Mouse (Mus musculus): ENCODE measurements around the gene Camk1g.

DNA sequence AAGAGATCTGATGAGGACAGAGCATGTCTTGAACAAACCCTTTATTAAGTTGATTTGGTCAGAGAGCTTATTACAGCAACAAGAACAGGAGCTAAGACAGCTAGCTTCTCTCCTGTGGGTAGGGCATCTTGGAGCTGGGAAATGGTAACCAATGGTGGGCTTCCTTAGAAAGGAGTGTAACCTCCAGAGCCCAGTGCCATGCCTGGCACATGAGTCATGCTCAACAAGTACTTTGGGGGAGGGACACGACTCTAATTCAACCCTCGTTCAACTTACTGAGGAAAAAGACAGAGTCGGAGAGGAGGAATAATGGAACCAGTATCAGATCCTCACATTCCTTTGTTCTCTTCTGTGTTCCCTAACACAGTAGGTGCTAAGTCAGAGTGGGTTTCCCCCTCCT, 50.4 kb downstream of the Camk1g start:
- TF ChIP-seq POLR2A (IDR thresholded peaks at IDR 0.05; ENCODE audit: low read depth, low read length) (no peak), CTCF (conservative IDR thresholded peaks at IDR 0.05; ENCODE audit: insufficient read depth, insufficient read length, low read depth, low read length) (no peak)
